Mouse (Mus musculus) mesoderm, embryonic 11.5 days (tissue): ENCODE data around the gene Cd160.

Experiments used
- DNase-seq: peaks from one replicate; pipeline ENCODE4 v3.0.0-alpha.2; 2012; ENCODE audit warnings: low read depth, low spot score

Cd160 gene

DNA sequence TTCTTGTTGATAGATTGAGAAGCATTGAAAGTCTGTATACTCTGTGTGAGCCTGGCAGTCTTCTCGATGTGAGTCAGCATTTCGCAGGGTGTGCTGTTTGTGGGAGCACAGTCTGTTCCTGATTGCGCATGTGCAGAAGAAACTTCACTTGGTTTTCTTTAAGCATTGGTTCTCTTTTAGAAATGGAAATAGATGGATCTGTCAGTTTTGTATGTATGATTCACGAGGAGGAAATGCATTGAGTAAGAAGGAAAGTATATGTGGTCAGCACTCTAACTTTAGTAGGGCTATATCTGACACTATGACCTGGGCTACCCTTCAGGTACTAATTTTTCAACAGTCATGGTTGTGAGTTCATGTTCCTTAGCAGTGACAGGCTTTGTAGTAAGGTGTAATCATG is 69.5 kb downstream of the Cd160 start:
- no peak for DNase-seq

- DNase-seq: no peak
These were observed 71.5 kb downstream of the Cd160 start for GRCm38 (mm10) chr3:96757691-96758090.

DNA sequence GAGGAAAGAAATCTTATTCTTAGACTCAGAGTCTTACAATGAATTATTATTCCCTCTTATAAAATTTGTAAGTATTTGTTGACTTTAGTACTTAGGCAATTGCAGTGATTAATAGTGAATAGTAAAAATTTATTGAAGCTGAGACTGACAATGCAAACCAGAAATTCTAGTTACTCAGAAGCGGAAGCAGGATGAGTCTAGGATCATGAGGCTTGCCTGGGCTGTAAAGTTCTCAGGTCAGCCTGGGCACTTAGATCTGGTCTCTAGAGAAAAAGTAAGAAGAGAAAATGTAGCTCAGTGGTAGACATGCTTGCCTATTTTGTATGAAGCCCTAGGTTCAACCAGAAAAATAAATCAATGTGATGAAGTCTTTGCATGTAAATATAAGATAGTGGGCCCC is 73.2 kb downstream of the Cd160 start:
- no peak for DNase-seq
